Mouse (Mus musculus) heart, adult 2 months (tissue): ENCODE measurements around the gene Scd2. TPM values are rescaled to one million over a fixed set of nuclear protein-coding genes. Genes with fewer than 3 reads are reported as not detected.

Experiments
- DNase-seq, 2 experiments: peaks; one replicate each; pipeline ENCODE4 v3.0.0; 2021
- H3K27ac ChIP-seq: fragments of 200-600 bp; 2 replicates; pipeline ENCODE4 v1.8.1; 2022
- H3K27me3 ChIP-seq: fragments of 200-500 bp; 2 replicates; pipeline ENCODE4 v1.6.1; 2012; ENCODE audit warnings: mild to moderate bottlenecking, low read length, inconsistent platforms, mixed read lengths; ENCODE audit not compliant: control insufficient read depth, insufficient read depth
- H3K36me3 ChIP-seq: fragments of 200-500 bp; 2 replicates; pipeline ENCODE4 v1.6.1; 2012; ENCODE audit warnings: low read length, inconsistent platforms; ENCODE audit not compliant: control insufficient read depth, insufficient read depth
- H3K4me1 ChIP-seq: fragments of 200-500 bp; 2 replicates; pipeline ENCODE4 v1.6.1; 2011; ENCODE audit warnings: low read length; ENCODE audit not compliant: control insufficient read depth, insufficient read depth
- H3K4me3 ChIP-seq: fragments of 200-600 bp; 2 replicates; pipeline ENCODE4 v1.8.1; 2022
- H3K79me2 ChIP-seq: fragments of 200-500 bp; replicated peaks from 2 replicates; pipeline ENCODE4 v1.6.1; 2012; ENCODE audit warnings: mild to moderate bottlenecking, inconsistent platforms, low read length, moderate library complexity, mixed read lengths; ENCODE audit not compliant: control insufficient read depth, insufficient read depth
- H3K9ac ChIP-seq: fragments of 200-500 bp; 2 replicates; pipeline ENCODE4 v1.6.1; 2012; ENCODE audit warnings: low read depth, mild to moderate bottlenecking, control low read depth, inconsistent platforms, low read length, mixed read lengths
- CTCF ChIP-seq: fragments of 200-600 bp; IDR thresholded peaks from 2 replicates; pipeline ENCODE4 v1.8.1; 2022; ENCODE audit warnings: antibody characterized with exemption, mild to moderate bottlenecking, moderate library complexity
- EP300 ChIP-seq: fragments of 200-500 bp; IDR thresholded peaks from 2 replicates; pipeline ENCODE4 v1.6.1; 2011; ENCODE audit warnings: low read depth, low read length, control low read depth; ENCODE audit not compliant: insufficient read depth
- POLR2A ChIP-seq: fragments of 200-500 bp; IDR thresholded peaks from 2 replicates; pipeline ENCODE4 v1.6.1; 2011; ENCODE audit warnings: mild to moderate bottlenecking, low read depth, low read length, control low read depth; ENCODE audit not compliant: insufficient read depth
- WGBS: fragments of 180-500 bp; shearing (Covaris S2); methylation state at CpG from one replicate; pipeline ENCODE4 v1.1.7; 2018; 5-methylcytosine and 5-hydroxymethylcytosine counted together
- intact Hi-C: fragments of 180-260 bp; cut with DNase I; formaldehyde crosslinking; loops from one replicate; pipeline ENCODE4 v1.15.1; 2025
- polyA plus RNA-seq: library from polyadenylated mRNA; depleted of rRNA; stranded (reverse); fragments of >200 nt; gene quantifications from 2 replicates; pipeline ENCODE4 v1.2.3, GENCODE M21; 2012
- total RNA-seq, 2 experiments: library from RNA; stranded (reverse); gene quantifications; 2 replicates each; pipeline ENCODE4 v1.2.3; 2021

Scd2 gene
- total and polyA plus RNA-seq, 3 experiments, result 9.2 to 21.2 (median 12.2) TPM

DNA sequence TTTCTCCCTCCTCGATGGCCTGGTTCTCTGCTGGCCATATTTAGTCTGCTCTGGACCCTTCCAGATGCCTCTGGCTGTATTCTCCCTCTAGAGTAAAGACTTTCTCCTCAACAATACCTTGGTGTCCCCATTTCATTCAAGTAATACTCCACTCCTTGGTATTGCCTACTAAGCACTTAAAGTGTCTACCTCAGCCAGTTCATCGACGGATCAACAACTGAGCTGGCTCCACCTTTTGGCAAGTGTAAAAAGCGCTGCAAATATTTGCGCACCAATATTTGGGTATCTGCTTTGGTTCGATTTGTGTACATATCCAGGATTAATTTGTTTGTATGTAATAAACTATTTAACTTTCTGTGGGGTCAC is 27.0 kb upstream of the Scd2 start:
- no peak for DNase-seq
- Histone ChIP-seq H3K27me3 (no peaks in the 10 kb centered on the region), H3K4me1 (no peaks in the 10 kb centered on the region), H3K36me3 (no peaks in the 10 kb centered on the region), H3K27ac (peak overlapping the region; percentile 80), H3K9ac (no peak overlapping the region), H3K4me3 (peak overlapping the region; percentile 55), H3K79me2 (no peaks in the 10 kb centered on the region)
- WGBS, result 24% methylated on average over 6 of the region's 6 CpGs
- intact Hi-C loops, result loop anchor here (1.0 kb wide), 1 partner anchor 18 kb away; no protein-coding TSS in a partner anchor
- TF ChIP-seq CTCF (no peak), POLR2A (no peak), EP300 (no peak)

DNA sequence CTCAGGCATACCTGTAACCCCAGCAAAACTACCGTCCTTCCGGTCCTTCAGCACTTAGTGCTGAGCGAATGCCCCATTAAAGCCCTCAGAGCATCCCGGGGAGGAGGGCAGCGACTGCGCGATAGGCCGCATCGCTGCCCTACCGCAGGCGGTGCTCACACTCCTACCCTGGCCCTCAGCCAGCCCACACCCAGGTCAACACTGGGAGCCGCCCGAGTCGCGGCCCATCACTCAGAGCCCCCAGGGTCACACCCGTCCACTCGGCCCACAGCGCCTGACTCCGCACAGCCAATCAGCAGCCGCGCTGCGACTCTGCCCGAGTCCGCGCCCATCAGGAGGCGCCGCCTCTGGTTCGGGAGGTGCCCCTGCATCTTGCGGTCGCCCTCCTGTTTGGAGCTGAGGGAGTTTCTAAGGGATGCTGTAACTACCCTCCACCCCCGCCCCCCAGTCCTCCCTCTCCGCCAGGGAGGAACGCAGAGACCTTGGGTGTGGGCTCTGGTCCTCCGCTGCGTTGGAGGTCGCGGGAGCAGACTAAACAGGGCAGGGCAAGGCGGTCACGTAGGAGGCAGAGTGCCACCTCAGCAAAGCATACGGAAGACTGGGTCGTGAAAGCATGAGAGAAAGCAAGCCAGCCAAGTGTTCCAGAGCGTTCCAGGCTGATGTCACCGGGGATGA is 26.5 kb upstream of the Scd2 start:
- Histone ChIP-seq H3K9ac (peak overlapping the region; percentile 87), H3K27me3 (no peaks in the 10 kb centered on the region), H3K27ac (peak overlapping the region; percentile 80), H3K36me3 (no peaks in the 10 kb centered on the region), H3K4me3 (peak overlapping the region; percentile 55), H3K79me2 (no peaks in the 10 kb centered on the region), H3K4me1 (no peaks in the 10 kb centered on the region)
- DNase-seq, result peak; percentile 84 to 92
- under 1% methylated on average over 43 of the region's 43 CpGs for WGBS
- TF ChIP-seq CTCF, result peak; percentile 51
- peak; percentile 61 for TF ChIP-seq POLR2A
- 0 out of 2 replicates have a peak, but pooled peaks have one; percentile 7 for TF ChIP-seq EP300
- intact Hi-C loops, result loop anchor here (1.0 kb wide), 1 partner anchor 19 kb away; no protein-coding TSS in a partner anchor

DNA sequence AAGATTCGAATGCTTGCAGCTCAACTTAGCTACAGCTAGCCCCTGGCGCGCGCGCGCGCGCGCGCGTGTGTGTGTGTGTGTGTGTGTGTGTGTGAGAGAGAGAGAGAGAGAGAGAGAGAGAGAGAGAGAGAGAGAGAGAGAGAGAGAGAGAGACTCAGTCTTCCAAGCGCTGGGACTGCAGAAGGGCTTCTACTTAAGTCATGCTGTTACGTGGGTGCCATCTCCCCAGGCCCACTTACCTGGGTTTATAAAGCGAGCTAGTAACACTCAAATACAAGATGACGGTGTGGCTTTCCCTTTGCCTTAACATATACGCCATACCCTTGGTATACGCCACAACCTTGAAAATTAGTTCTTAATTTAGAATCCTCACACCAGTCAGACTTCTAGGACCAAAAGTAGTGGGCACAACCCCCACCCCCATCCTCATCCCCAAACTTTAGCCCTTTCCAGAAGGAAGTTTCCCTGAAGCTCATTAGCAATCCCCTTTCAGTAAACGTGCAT is 25.9 kb upstream of the Scd2 start:
- Histone ChIP-seq H3K9ac (peak overlapping the region; percentile 87; the same call in 1 of the 2 replicates), H3K36me3 (no peaks in the 10 kb centered on the region), H3K27me3 (no peaks in the 10 kb centered on the region), H3K79me2 (no peaks in the 10 kb centered on the region), H3K4me1 (no peaks in the 10 kb centered on the region), H3K4me3 (peak overlapping the region; percentile 55; the same call in 1 of the 2 replicates), H3K27ac (peak overlapping the region; percentile 80)
- no peak for DNase-seq
- TF ChIP-seq EP300 (no peak), CTCF (no peak), POLR2A (no peak)
- WGBS, result 14% methylated on average over 18 of the region's 18 CpGs
- intact Hi-C loops, result no loop called here

DNA sequence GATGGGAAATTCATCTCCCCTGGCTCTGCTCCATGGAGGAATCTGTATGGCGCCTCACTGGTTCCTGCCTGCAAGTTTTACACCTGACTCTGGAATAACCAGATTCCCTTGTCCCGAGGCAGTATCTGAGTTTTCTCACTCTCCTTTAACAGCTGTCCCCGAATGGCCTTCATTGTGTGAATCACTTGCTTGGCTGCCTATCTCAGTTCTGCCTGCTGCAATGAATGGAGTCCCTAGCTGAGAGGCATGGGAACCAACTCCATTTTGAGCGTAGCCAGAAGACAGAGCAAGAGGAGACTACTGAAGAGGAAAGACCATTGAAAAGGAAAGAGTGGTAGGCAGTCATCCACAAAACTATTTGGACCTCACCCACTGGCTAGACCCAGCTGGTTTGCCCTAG is 19.8 kb upstream of the Scd2 start:
- intact Hi-C loops, result no loop called here
- Histone ChIP-seq H3K36me3 (no peaks in the 10 kb centered on the region), H3K9ac (no peak overlapping the region), H3K27me3 (no peaks in the 10 kb centered on the region), H3K4me3 (no peak overlapping the region), H3K4me1 (peaks cover 2% of the 10 kb centered on the region), H3K79me2 (no peaks in the 10 kb centered on the region), H3K27ac (no peak overlapping the region)
- TF ChIP-seq POLR2A, result no peak
- TF ChIP-seq EP300, result no peak
- no peak for TF ChIP-seq CTCF
- no peak for DNase-seq
- 64% methylated on average over 4 of the region's 4 CpGs for WGBS

DNA sequence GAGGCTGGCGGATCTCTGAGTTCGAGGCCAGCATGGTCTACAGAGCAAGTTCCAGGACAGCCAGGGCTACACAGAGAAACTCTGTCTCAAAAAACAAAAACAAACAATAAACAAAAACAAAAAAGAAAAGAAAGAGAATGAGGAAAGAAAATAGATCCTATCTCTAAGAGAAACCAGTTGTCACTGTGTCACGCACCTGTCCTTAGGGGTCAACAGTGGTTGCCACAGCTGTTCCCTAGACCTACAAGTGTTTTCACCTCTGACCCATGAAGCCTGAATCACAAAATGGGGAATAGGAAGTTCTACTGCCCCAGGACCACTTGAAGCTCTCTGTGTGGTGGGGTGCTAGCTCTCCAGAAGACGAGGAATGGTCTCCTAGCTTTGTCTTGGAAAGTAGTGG is 19.0 kb upstream of the Scd2 start:
- WGBS, result 96% methylated on average over 4 of the region's 4 CpGs
- no peak for DNase-seq
- intact Hi-C loops, result no loop called here
- Histone ChIP-seq H3K4me1 (peaks cover 2% of the 10 kb centered on the region), H3K27ac (no peak overlapping the region), H3K4me3 (no peak overlapping the region), H3K79me2 (no peaks in the 10 kb centered on the region), H3K9ac (no peak overlapping the region), H3K36me3 (no peaks in the 10 kb centered on the region), H3K27me3 (no peaks in the 10 kb centered on the region)
- TF ChIP-seq POLR2A, result no peak
- no peak for TF ChIP-seq EP300
- no peak for TF ChIP-seq CTCF

DNA sequence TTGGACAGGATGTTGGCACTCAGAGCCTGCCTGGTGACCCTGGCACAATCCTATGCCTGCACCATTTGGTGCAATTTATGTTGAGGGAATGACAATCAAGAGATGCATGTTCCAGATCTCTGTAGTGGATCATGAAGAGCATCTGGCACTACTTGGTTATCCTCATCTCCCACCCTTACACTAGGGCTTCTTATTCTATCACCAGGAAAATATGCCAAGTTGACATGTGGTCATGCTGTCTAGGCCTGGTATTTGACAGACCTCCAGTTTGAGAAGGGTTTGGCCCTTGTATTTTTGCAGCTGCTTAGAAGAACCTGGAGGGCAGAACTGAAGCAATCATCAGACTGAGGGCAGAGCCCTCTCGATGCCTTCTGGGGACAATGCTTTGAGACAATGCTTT is 18.1 kb upstream of the Scd2 start:
- Histone ChIP-seq H3K27ac (no peak overlapping the region), H3K36me3 (no peaks in the 10 kb centered on the region), H3K9ac (no peak overlapping the region), H3K27me3 (no peaks in the 10 kb centered on the region), H3K79me2 (no peaks in the 10 kb centered on the region), H3K4me3 (no peak overlapping the region), H3K4me1 (peaks cover 2% of the 10 kb centered on the region)
- 78% methylated on average over 1 of the region's 1 CpGs for WGBS
- no peak for DNase-seq
- TF ChIP-seq POLR2A, result no peak
- no peak for TF ChIP-seq CTCF
- TF ChIP-seq EP300, result no peak
- intact Hi-C loops, result no loop called here
